Mouse (Mus musculus) stomach, postnatal 0 days (tissue): ENCODE results near the gene Cxcl17.

ENCODE experiments used
- CTCF ChIP-seq: IDR thresholded peaks from 2 replicates; pipeline ENCODE4 v1.5.1; 2016; ENCODE audit warnings: antibody characterized with exemption, low read depth, mild to moderate bottlenecking, moderate library complexity
- EP300 ChIP-seq: optimal IDR thresholded peaks from 2 replicates; pipeline ENCODE3; 2016; ENCODE audit warnings: antibody characterized with exemption

GRCm38 (mm10) chr7:25424429-25424828, 11.7 kb upstream of the Cxcl17 start:
- TF ChIP-seq CTCF, result peak; percentile 90
- no peak for TF ChIP-seq EP300
